ENCODE assay signal across 8 mouse cellular contexts in the genomic region with DNA sequence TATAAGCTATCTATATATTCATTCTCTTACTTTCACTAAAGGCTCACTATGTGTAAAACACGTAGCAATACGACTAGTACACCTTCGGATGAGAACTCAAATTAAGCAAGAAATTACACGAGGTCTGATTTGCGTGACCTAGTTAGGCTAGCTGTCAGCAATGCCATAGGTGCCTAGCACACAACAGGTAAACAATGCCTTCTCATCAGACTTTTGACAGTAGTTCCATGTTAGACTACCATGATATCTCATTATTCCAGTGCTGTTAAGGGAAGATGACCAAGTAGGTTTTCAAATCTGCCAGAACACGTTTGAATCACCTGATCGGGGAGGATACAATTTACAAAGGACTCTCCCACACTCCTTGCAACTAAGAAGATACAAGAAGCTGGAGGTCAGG. TPM values are rescaled to one million over a fixed set of nuclear protein-coding genes. Genes with fewer than 3 reads are reported as not detected.
DNase-seq lines count a peak whose midpoint lies in the region; ATAC-seq and TF ChIP-seq lines count a peak whose summit lies in the region.

No protein-coding gene starts in this region.

- no peak for TF ChIP-seq EP300 in liver, embryonic 14.5 days (IDR thresholded peaks at IDR 0.05; ENCODE audit: low read depth)

- H3K9ac ChIP-seq in forebrain, embryonic 15.5 days (replicated peaks) = peak overlapping the region; percentile 94
- peak overlapping the region; percentile 58 for H3K9ac ChIP-seq in liver, embryonic 14.5 days (replicated peaks)

- H3K36me3 ChIP-seq in C2C12 (ENCODE audit: control insufficient read depth, insufficient read depth) = peaks cover 6% of the 10 kb centered on the region
- H3K36me3 ChIP-seq in forebrain, embryonic 15.5 days = no peaks in the 10 kb centered on the region
- no peaks in the 10 kb centered on the region; the same call in 1 of the 2 replicates for H3K36me3 ChIP-seq in liver, embryonic 14.5 days (replicated peaks; ENCODE audit: control insufficient read depth, insufficient read depth, low read depth)

- no peak for DNase-seq in cerebellum, adult 2 months
- DNase-seq in cerebellum, adult 9-10 months = no peak
- peak in 1 of 3 experiments; percentile 3 for DNase-seq in liver, embryonic 14.5 days (ENCODE audit: low read depth in 3 of 3, low spot score in 3 of 3)
- DNase-seq in Muller cell, postnatal 12 days (ENCODE audit: inconsistent ontology term) = no peak
- no peak for DNase-seq in adrenal gland, postnatal 4 days (ENCODE audit: low spot score in 2 of 2)
- DNase-seq in gastrocnemius, postnatal 4 days (ENCODE audit: low spot score in 2 of 2) = no peak

- H3K79me2 ChIP-seq in C2C12 (ENCODE audit: control insufficient read depth, insufficient read depth) = no peaks in the 10 kb centered on the region

- H3K4me1 ChIP-seq in cerebellum, adult 2 months (ENCODE audit: control insufficient read depth, insufficient read depth, low read length) = peaks cover 3% of the 10 kb centered on the region; the same call in 1 of the 2 replicates
- H3K4me1 ChIP-seq in forebrain, embryonic 15.5 days = peaks cover 5% of the 10 kb centered on the region; the same call in 1 of the 2 replicates
- H3K4me1 ChIP-seq in liver, embryonic 14.5 days (replicated peaks; ENCODE audit: control insufficient read depth in 2 of 2, insufficient read depth in 2 of 2, low read length in 1 of 2) = peaks cover 6 to 13% of the 10 kb centered on the region in 2 experiments

- H3K9me3 ChIP-seq in forebrain, embryonic 15.5 days = no peaks in the 10 kb centered on the region
- H3K9me3 ChIP-seq in liver, embryonic 14.5 days (ENCODE audit: control insufficient read depth, low read length) = no peaks in the 10 kb centered on the region

- H3K27ac ChIP-seq in cerebellum, adult 2 months (ENCODE audit: insufficient read depth, low read length) = peak overlapping the region; percentile 2
- peak overlapping the region; percentile 85 for H3K27ac ChIP-seq in forebrain, embryonic 15.5 days (replicated peaks)
- peak overlapping the region; percentile 51 for H3K27ac ChIP-seq in liver, embryonic 14.5 days

- WGBS in cerebellum, adult 2 months = 10% methylated on average over 7 of the region's 7 CpGs
- WGBS in forebrain, embryonic 15.5 days = 43% methylated on average over 7 of the region's 7 CpGs
- 35% methylated on average over 7 of the region's 7 CpGs for WGBS in liver, embryonic 14.5 days (ENCODE audit: insufficient replicate concordance)

- TF ChIP-seq CTCF in cerebellum, adult 2 months (IDR thresholded peaks at IDR 0.05; ENCODE audit: borderline replicate concordance, insufficient read depth, low read depth, low read length) = no peak
- no peak for TF ChIP-seq CTCF in C2C12 (IDR thresholded peaks at IDR 0.05; ENCODE audit: control insufficient read depth, insufficient read depth, insufficient read length)
- TF ChIP-seq CTCF in liver, embryonic 14.5 days (IDR thresholded peaks at IDR 0.05; ENCODE audit: low read depth) = no peak

- H3K79me3 ChIP-seq in C2C12 (ENCODE audit: low read depth) = peaks cover 2% of the 10 kb centered on the region

- ATAC-seq in forebrain, embryonic 15.5 days (replicated peaks) = no peak
- peak; percentile 44; the same call in 1 of the 2 replicates for ATAC-seq in liver, embryonic 14.5 days (ENCODE audit: insufficient read depth)

- H3ac ChIP-seq in C2C12 (ENCODE audit: control insufficient read depth, insufficient read length, low read depth) = peak overlapping the region; percentile 96

- H3K27me3 ChIP-seq in cerebellum, adult 2 months (ENCODE audit: control insufficient read depth, insufficient read depth, low read length) = no peaks in the 10 kb centered on the region
- H3K27me3 ChIP-seq in C2C12 (ENCODE audit: control insufficient read depth, insufficient read depth, insufficient read length) = no peaks in the 10 kb centered on the region
- no peaks in the 10 kb centered on the region for H3K27me3 ChIP-seq in forebrain, embryonic 15.5 days
- H3K27me3 ChIP-seq in liver, embryonic 14.5 days (ENCODE audit: control insufficient read depth, insufficient read depth, low read length) = no peaks in the 10 kb centered on the region

- peak overlapping the region; percentile 82 for H3K4me3 ChIP-seq in cerebellum, adult 2 months (replicated peaks; ENCODE audit: insufficient read depth, low read depth, low read length)
- peak overlapping the region; percentile 60 for H3K4me3 ChIP-seq in C2C12 (ENCODE audit: insufficient read depth, poor library complexity, severe bottlenecking)
- H3K4me3 ChIP-seq in forebrain, embryonic 15.5 days = peak overlapping the region; percentile 92
- H3K4me3 ChIP-seq in liver, embryonic 14.5 days (ENCODE audit: insufficient read depth in 1 of 2, low read depth in 2 of 2, low read length in 2 of 2) = peak overlapping the region; percentile 77 to 85

- TF ChIP-seq POLR2A in cerebellum, adult 2 months (IDR thresholded peaks at IDR 0.05; ENCODE audit: borderline replicate concordance, insufficient read depth, low read length) = no peak

- peak overlapping the region; percentile 70 for H3K4me2 ChIP-seq in forebrain, embryonic 15.5 days (replicated peaks)
- H3K4me2 ChIP-seq in liver, embryonic 14.5 days (ENCODE audit: low read depth) = peak overlapping the region; percentile 90

TF ChIP-seq in C2C12, 6 proteins besides CTCF, POLR2A, EP300 and RAD21:
- TF ChIP-seq MAX (IDR thresholded peaks at IDR 0.05) (no peak), FOSL1 (IDR thresholded peaks at IDR 0.05; ENCODE audit: insufficient read depth, low read length, poor library complexity, severe bottlenecking) (no peak), USF1 (IDR thresholded peaks at IDR 0.05; ENCODE audit: low read depth) (no peak), MYOG (IDR thresholded peaks at IDR 0.05; ENCODE audit: control insufficient read depth, extremely low read depth, insufficient read length) (no peak), CEBPB (IDR thresholded peaks at IDR 0.05; ENCODE audit: low read depth) (no peak), MYOD1 (IDR thresholded peaks at IDR 0.05; ENCODE audit: control insufficient read depth, insufficient read length, low read depth) (no peak)

RNA-seq across cellular contexts. Expression of a gene that starts 1.7 kb away (rescaled TPM):
- polyA plus RNA-seq in cerebellum, adult 2 months (2012; rRNA removed) = 36.6 and 44.5 TPM in 2 replicates
- polyA plus RNA-seq in C2C12 (2012; fragmentation: generic; extraction: Trizol) = 7.8 TPM
- 13.9 and 15.2 TPM in 2 replicates for polyA plus RNA-seq in forebrain, embryonic 15.5 days (2015; fragmentation: Nextera tagmentation; extraction: Ambion mirVana)
- 9.8 and 11.9 TPM in 2 replicates for polyA plus RNA-seq in liver, embryonic 14.5 days (2012; rRNA removed)
- polyA plus RNA-seq in liver, embryonic 14.5 days (2014; fragmentation: Nextera tagmentation; extraction: Ambion mirVana) = 16.2 and 18.2 TPM in 2 replicates
- total RNA-seq in adrenal gland, postnatal 4 days (2021) = 10 to 100 TPM in 1 of 2 experiments, 1 to 10 TPM in 1; 10.0 to 12.4 TPM
- 1 to 10 TPM; 9.9 TPM for total RNA-seq in gastrocnemius, postnatal 4 days (2021)

RNA-seq across cellular contexts. Expression of a gene that starts 1.8 kb away (rescaled TPM):
- polyA plus RNA-seq in cerebellum, adult 2 months (2012; rRNA removed) = 0.18 TPM in 1 of 2 replicates, not detected in the other
- not detected for polyA plus RNA-seq in C2C12 (2012; fragmentation: generic; extraction: Trizol)
- not detected in 2 replicates for polyA plus RNA-seq in forebrain, embryonic 15.5 days (2015; fragmentation: Nextera tagmentation; extraction: Ambion mirVana)
- polyA plus RNA-seq in liver, embryonic 14.5 days (2012; rRNA removed) = not detected in 2 replicates
- not detected in 2 replicates for polyA plus RNA-seq in liver, embryonic 14.5 days (2014; fragmentation: Nextera tagmentation; extraction: Ambion mirVana)
- not detected for total RNA-seq in adrenal gland, postnatal 4 days (2021)
- total RNA-seq in gastrocnemius, postnatal 4 days (2021) = not detected

Comparison
In these comparisons a context has a peak if more than half of its experiments do, and no peak if none do; other contexts are left out.
1. H3K27ac ChIP-seq: peak in every context shown above with its lines; median percentile 85 in forebrain, embryonic 15.5 days; 51 in liver, embryonic 14.5 days; 2 in cerebellum, adult 2 months.